Mouse (Mus musculus): Measurements from ENCODE around the gene Srsf5.

Srsf5 gene

DNA sequence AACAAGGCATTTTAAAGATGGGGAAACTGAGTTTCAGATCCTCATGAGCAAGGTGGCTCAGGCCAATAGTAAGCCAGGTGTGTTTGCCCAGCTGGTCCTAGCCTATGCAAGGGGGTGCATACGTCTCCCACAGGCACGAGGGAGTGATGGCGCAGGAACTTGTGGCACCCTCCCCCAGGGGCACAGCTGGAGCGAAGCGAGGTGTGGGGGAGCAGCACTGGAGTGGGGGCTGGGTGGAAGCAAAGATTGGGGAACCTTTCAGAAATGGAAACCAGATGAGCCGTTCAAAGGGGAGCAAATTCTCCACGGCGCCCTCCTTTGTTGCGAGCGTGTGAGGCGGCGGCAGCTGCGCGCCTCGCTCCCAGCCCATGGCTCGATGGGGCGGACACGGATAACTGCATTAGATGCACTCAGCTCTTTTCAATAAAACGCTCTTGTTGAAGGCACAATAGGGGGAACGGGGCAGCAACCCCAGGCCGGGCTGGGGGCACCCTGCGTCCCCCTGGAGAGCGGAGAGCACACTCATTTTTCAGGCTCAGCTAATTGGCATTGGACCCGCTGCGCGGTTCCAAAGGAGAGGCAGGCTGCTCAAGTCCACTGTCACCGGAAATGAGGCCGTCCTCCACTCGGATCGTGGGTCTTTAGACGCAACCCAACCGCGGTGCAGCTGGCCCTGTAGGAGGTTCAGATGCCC is 53.4 kb downstream of the Srsf5 start:
- DNase-seq, result no peak

Data from lung, adult 18-20 months (tissue).